Mouse (Mus musculus) bone marrow macrophage, adult 2 months (primary cell): ENCODE data around the gene En2.

Experiments
- CTCF ChIP-seq: IDR thresholded peaks from 2 replicates; pipeline ENCODE4 v1.5.1; 2012; ENCODE audit warnings: low read depth, mild to moderate bottlenecking, low read length, moderate library complexity
- POLR2A ChIP-seq: IDR thresholded peaks from 2 replicates; pipeline ENCODE4 v1.6.1; 2012; ENCODE audit warnings: mild to moderate bottlenecking, low read depth, low read length, borderline replicate concordance

GRCm38 (mm10) chr5:28169166-28169801, 3.8 kb downstream of the En2 start:
- TF ChIP-seq CTCF (no peak), POLR2A (no peak)
